Mouse (Mus musculus): Measurements from ENCODE around the gene Faap100.

DNA sequence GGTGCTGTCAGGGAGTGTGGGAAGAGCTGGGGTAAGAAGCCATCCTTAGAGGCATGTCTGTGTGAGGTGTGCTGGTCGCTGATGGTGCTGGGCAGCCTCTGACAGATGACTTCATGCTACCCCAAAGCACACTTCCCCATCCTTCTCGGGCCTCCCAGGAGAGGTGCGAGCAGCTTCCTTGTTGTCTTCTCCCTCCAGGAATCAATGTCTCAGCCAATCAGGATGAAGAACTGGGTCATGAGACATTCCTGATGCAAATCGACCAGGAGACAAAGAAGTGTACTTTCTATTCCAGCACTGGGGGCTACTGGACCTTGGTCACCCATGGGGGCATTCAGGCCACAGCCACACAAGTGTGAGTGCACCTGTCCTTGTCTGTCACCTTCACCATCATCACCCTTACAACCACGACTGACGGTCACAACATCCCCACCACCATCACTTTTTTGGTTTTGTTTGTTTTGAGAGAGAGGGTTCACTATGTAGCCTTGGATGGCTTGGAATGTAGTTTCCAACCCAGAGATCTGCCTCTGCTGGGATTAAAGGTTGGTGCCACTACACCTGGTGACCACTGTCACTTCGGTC lies 12.0 kb downstream of the Faap100 start:
- no peak for TF ChIP-seq POLR2A (IDR thresholded peaks at IDR 0.05; ENCODE audit: extremely low read depth, insufficient read depth, low read length)
- no peak for TF ChIP-seq CTCF (IDR thresholded peaks at IDR 0.05; ENCODE audit: low read depth, low read length)

Measured in liver, adult 2 months (tissue).